Mouse (Mus musculus): ENCODE data around the gene D17H6S53E. TPM values are rescaled to one million over a fixed set of nuclear protein-coding genes. Genes with fewer than 3 reads are reported as not detected.
A peak's percentile ranks its signal among the peaks of the same experiment; 100 is the strongest.
"Not testable (repeated sequence)": the region's sequence is repeated elsewhere in the genome, so short reads cannot be mapped to it uniquely, and the experiment has no call there.

The D17H6S53E gene
- total RNA-seq, 2 experiments from 2014 or later, result 24.6 TPM

DNA sequence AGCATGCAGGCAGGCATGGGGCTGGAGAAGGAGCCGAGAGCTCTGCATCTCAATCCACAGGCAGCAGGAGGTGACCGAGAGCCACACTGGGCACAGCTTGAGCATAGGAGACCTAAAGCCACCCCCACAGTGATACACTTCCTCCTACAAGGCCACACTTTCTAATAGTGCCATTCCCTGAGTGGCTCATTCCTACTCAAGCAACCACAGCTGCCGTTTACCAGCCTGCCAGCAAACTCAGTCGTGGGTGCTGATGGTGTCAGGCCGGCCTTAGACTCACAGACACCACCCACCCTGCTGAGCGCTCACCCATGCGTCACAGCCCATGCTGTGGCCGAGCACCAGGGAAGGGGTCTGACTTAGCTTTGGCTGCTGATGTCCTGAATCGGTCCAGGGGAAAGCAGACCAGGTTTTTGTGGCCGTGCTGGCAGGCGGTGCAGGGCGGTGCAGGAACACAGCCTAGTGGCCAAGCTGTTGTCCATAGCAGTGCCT, 29.0 kb upstream of the D17H6S53E start:
- intact Hi-C loops (cut with DNase I), result no loop called here
- peak; percentile 39 to 68 for DNase-seq (ENCODE audit: low spot score in 2 of 2)

GRCm38 (mm10) chr17:35100196-35100765, 25.9 kb upstream of the D17H6S53E start:
- no peak for DNase-seq (ENCODE audit: low spot score in 2 of 2)
- intact Hi-C loops (cut with DNase I), result no loop called here

- no peak for DNase-seq (ENCODE audit: low spot score in 2 of 2)
Measured at GRCm38 (mm10) chr17:35101161-35101560, 25.0 kb upstream of the D17H6S53E start.

DNA sequence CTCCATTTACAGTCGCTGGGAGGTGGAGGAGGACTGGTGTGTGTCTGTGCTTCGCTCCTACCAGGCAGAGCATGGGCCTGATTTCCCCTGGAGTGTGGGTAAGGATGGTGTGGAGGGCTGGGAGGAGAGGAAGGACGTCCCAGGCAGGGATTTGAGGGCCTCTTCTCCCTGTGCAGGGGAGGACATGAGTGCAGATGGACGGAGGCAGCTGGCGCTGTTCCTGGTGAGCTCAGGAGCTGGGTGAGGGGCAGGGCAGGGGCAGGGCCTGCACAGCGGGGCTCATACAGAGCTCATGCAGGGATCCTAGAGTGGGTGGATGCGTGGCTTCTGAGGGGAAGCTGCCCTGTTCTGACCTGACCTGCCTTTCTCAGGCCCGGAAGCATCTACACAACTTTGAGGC, 23.9 kb upstream of the D17H6S53E start:
- intact Hi-C loops (cut with DNase I), result no loop called here

More at GRCm38 (mm10) chr17:35101161-35101560, 25.0 kb upstream of the D17H6S53E start:
- intact Hi-C loops (cut with DNase I), result no loop called here

GRCm38 (mm10) chr17:35103221-35103690, 22.9 kb upstream of the D17H6S53E start:
- intact Hi-C loops (cut with DNase I), result no loop called here
- DNase-seq (ENCODE audit: low spot score in 2 of 2), result no peak

More for the DNA sequence above, 23.9 kb upstream of the D17H6S53E start:
- no peak for DNase-seq (ENCODE audit: low spot score in 2 of 2)

DNA sequence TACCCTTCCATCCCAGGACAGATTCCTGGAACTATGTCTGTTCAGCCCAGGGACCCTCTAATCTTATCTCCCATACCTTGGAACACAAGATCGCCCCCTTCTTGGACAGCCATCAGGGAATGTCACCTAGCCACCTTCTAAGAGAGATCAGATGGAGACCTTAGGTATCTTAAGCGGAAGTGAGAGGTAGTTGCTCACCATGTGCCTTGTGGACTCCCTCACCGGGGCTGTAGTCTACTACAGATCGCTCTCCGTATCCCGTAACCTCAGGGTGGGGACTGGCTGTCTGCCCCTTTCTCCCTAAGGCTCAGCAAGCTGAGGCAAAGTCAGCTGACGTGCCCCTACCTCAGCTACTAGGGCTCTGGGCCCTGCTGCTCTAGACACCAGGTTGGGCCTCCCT, 22.1 kb upstream of the D17H6S53E start:
- intact Hi-C loops (cut with DNase I), result no loop called here
- no peak for DNase-seq (ENCODE audit: low spot score in 2 of 2)

- intact Hi-C loops (cut with DNase I), result no loop called here
- DNase-seq (ENCODE audit: low spot score in 2 of 2), result no peak
Measured at GRCm38 (mm10) chr17:35104754-35105153, 21.4 kb upstream of the D17H6S53E start.

- peak in 1 of 2 experiments; percentile 35 for DNase-seq (ENCODE audit: low spot score in 2 of 2)
- intact Hi-C loops (cut with DNase I), result loop anchor here (2.0 kb wide), 1 partner anchor 85 kb away; no protein-coding TSS in a partner anchor
Measured at GRCm38 (mm10) chr17:35105740-35106389, 20.3 kb upstream of the D17H6S53E start.

DNA sequence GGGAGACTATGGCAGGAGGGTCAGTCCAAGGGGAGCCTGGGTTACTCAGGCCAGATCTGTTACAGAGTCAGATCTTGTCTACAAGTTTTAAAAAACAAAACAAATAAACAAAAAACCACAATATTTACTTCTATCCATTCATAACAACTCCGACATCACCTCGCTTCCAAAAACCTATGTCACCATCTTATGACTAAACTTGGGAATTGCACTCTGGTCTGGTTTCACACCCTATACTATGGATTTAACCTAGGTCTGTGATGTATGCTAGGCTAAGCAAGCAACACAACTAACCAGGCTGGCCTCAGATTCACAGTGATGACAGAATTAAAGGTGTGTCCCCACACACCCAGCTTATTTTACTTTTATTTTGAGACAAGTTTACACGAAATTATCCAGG, 19.7 kb upstream of the D17H6S53E start:
- intact Hi-C loops (cut with DNase I), result loop anchor here (2.0 kb wide), 1 partner anchor 86 kb away; no protein-coding TSS in a partner anchor
- DNase-seq (ENCODE audit: low spot score in 2 of 2), result no peak

- no peak for DNase-seq (ENCODE audit: low spot score in 2 of 2)
- intact Hi-C loops (cut with DNase I), result no loop called here
Measured at GRCm38 (mm10) chr17:35108097-35108496, 18.1 kb upstream of the D17H6S53E start, which contains the start of gene Ly6g5c. Ly6g5c (plus strand) TSS chr17:35108279.

DNA sequence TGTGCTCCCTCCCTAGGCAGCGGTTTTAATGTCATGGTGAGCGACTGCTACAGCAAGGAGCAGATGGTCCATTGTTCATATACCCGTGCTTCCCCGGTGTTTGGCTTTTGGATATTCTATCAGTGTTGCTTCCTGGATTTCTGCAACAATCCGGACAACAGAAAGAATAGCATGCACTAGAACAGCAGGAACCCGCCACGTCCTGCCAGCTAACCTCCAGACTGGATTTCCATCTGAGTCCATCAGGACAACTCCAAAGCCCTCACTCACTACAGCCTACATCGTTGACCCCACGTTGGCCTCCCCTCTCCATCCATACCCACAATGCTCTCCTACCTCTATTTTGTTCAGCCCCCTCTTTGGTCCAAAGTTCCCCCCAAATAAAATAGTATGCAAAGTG, 14.4 kb upstream of the D17H6S53E start:
- no peak for DNase-seq (ENCODE audit: low spot score in 2 of 2)
- intact Hi-C loops (cut with DNase I), result no loop called here

DNA sequence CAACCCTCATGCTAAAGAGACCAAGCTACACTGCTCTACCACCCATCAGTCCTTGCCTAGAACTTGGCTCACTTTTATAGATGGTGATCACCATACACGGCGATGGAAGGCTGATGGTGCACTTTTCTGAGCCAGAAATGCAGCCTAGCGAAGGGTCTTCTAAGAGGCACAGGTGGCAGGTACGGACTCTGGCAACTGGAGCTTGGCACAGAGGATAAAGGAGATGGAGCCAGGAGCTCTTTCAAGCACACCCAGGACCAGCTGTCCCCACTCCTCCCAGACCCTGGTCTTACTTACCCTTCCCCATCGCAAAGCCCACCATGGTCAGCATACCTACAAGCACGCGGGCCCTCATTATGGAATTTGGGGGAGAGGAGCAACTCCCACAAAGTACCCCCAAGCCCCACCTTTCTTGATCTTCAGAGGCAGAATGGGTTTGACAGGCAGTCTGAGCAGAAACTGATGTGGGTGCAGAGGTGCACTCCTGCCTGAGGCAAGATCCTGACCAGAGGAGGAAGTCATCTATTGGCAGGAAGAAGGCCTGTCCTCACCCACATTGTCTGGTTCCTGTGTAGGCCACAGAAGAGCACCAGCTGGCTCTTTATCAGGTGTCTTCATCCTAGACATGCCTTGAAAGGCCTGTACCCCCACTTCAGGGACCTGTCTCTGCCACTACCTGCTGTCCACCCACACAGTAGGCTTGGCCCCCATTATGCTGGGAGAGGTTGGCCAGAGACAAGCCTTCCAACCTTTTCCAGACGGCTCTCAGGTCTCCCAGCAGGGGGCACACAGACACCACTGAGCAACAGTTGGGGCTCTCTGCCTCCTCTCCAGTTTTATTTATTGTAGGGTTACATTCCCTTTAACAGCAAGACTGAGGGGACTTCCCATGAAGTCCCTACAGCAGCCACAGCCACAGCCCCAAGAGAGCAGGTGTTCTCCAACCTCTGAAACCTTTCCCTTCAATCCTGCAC, 10.8 kb upstream of the D17H6S53E start, which contains the start of gene Ly6g5b:
Gene Ly6g5b, minus strand, starts transcription at position 383 of the 974 bp plus-strand sequence.
- no peak for DNase-seq (ENCODE audit: low spot score in 2 of 2)
- intact Hi-C loops (cut with DNase I), result no loop called here

DNA sequence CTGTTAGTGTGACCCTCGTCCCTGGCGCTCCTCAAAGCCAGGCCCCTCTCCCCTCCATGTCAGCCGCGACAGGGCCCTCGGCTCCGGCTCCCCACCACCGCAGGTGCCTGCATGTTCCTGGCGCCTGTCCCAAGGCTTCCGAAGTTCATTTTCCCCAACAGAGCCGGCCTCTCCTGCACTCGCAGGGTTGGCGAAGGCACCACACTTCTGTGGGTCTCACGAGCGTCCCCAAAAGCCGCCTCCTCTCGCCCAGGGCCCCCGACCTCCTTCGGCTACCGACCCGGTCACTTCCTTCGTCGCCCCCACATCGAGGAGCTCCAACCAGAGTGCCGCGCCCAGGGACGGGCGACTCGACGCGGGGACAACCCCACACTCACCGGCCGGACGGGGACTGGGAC, 5.4 kb upstream of the D17H6S53E start:
- intact Hi-C loops (cut with DNase I), result loop anchor here (5.0 kb wide), 1 partner anchor 117 kb away; the partner anchor contains the start of gene Nfkbil1
- peak in 1 of 2 experiments; percentile 37 for DNase-seq (ENCODE audit: low spot score in 2 of 2)

DNA sequence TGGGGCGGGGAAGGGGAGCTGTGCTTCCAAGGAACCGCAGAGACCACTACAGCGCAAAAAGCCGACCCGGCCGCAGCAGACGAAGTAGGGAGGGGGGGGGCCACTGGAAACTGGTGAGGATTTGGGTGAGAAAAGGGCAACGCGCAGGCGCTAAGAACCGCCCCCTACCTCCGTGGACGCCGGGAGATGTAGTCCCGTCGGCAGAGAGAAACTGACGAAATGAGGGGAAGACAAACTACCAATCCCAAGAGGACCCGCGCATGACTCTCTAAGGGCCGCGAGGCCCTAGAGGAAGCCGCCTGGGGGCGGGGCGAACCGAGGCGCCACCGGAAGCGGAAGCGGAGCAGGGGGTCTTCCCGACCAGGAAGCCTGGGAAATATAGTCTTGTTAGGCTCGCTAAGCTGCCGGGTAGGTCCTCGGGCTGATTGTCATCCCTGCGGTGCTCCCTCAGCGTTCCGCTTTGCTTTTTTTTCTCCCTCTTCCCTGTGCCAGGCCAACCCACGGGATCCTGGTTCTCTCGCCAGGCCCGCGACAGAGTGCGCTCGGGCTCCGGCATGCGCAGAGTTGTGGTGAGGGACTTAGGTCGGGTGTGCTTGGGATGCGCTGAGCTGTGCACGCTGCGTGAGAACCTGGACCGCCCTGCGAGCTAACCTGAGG, 4.9 kb upstream of the D17H6S53E start, which contains the start of gene Gpank1:
Gene Gpank1, plus strand, starts transcription at position 313 of the 657 bp plus-strand sequence.
- intact Hi-C loops (cut with DNase I), result loop anchor here (5.0 kb wide), 1 partner anchor 116 kb away; the partner anchor contains the start of gene Nfkbil1
- peak; percentile 98 to 99 for DNase-seq (ENCODE audit: low spot score in 2 of 2)

GRCm38 (mm10) chr17:35121871-35122303, 4.3 kb upstream of the D17H6S53E start, which contains the start of gene Csnk2b:
Csnk2b (minus strand) TSS chr17:35122053.
- intact Hi-C loops (cut with DNase I), result loop anchor here (5.0 kb wide), 1 partner anchor 115 kb away; the partner anchor contains the start of gene Nfkbil1
- DNase-seq (ENCODE audit: low spot score in 2 of 2), result peak; percentile 73 to 89

DNA sequence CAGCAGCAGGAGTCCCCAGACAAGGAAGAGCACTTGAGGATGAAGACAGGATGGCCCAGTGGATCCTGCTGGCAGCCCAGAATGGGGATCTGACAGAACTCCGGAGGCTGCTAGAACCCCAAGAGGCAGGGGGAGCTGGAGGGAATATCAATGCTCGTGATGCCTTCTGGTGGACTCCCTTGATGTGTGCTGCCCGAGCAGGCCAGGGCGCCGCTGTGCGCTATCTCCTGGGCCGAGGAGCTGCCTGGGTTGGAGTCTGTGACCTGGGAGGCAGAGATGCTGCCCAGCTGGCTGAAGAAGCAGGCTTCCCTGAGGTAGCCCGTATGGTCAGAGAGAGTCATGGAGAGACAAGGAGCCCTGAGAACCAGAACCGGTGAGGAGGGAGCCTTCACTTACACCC, 2.9 kb upstream of the D17H6S53E start:
- intact Hi-C loops (cut with DNase I), result loop anchor here (5.0 kb wide), 1 partner anchor 114 kb away; the partner anchor contains the start of gene Nfkbil1
- not testable (repeated sequence) for DNase-seq (ENCODE audit: low spot score in 2 of 2)

GRCm38 (mm10) chr17:35124261-35124896, 1.8 kb upstream of the D17H6S53E start:
- not testable (repeated sequence) for DNase-seq (ENCODE audit: low spot score in 2 of 2)
- intact Hi-C loops (cut with DNase I), result loop anchor here (5.0 kb wide), 1 partner anchor 113 kb away; the partner anchor contains the start of gene Nfkbil1

DNA sequence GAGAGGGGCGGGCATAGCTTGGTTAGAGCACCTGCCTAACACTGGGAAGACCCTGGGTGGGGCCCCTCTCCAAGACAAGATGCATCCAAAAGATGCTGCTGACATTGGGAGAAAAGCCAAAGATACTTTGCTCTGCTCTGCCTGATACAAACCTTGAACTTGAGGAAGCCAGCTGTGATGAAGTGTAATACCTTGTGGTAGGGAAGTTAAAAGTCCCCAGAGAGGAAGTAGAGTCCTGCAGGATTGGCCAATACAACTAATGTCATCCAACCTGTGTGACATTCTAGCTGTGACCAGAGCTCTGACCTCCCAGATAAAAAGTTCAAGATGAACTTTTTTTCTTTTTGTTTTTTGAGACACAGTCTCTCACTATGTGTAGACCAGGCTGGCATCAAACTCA, 1.1 kb upstream of the D17H6S53E start:
- intact Hi-C loops (cut with DNase I), result no loop called here
- no peak for DNase-seq (ENCODE audit: low spot score in 2 of 2)

Measured in left cerebral cortex, postnatal 14 days (tissue).